Mouse (Mus musculus): ENCODE measurements around the gene She. TPM values are rescaled to one million over a fixed set of nuclear protein-coding genes. Genes with fewer than 3 reads are reported as not detected.

She gene
- polyA plus RNA-seq, 1 experiment from 2014 or later, result 1.4 TPM

GRCm38 (mm10) chr3:89847596-89847995, 16.4 kb downstream of the She start:
- WGBS, result 87% methylated on average over 6 of the region's 6 CpGs
- no peak overlapping the region for H3K27ac ChIP-seq (ENCODE audit: low read length)
- no peaks in the 10 kb centered on the region for H3K4me1 ChIP-seq (ENCODE audit: control insufficient read depth, insufficient read depth, low read length)

GRCm38 (mm10) chr3:89848083-89848482, 16.9 kb downstream of the She start:
- H3K4me2 ChIP-seq (ENCODE audit: low read length), result no peak overlapping the region
- H3K4me1 ChIP-seq (ENCODE audit: control insufficient read depth, insufficient read depth, low read length), result no peaks in the 10 kb centered on the region
- no peaks in the 10 kb centered on the region for H3K9me3 ChIP-seq (replicated peaks; ENCODE audit: control insufficient read depth, low read length, poor library complexity, severe bottlenecking)
- H3K27ac ChIP-seq (ENCODE audit: low read length), result no peak overlapping the region
- H3K9ac ChIP-seq (ENCODE audit: low read depth, low read length), result no peak overlapping the region
- no peak for ATAC-seq
- 91% methylated on average over 6 of the region's 6 CpGs for WGBS
- no peak overlapping the region for H3K4me3 ChIP-seq (ENCODE audit: low read depth, low read length)
- no peaks in the 10 kb centered on the region for H3K27me3 ChIP-seq (ENCODE audit: control insufficient read depth, insufficient read depth, low read depth, low read length)
- H3K36me3 ChIP-seq (ENCODE audit: control insufficient read depth, insufficient read depth, low read length), result no peaks in the 10 kb centered on the region

More at GRCm38 (mm10) chr3:89847596-89847995, 16.4 kb downstream of the She start:
- H3K36me3 ChIP-seq (ENCODE audit: control insufficient read depth, insufficient read depth, low read length), result no peaks in the 10 kb centered on the region
- no peak overlapping the region for H3K9ac ChIP-seq (ENCODE audit: low read depth, low read length)
- no peak overlapping the region for H3K4me2 ChIP-seq (ENCODE audit: low read length)
- H3K27me3 ChIP-seq (ENCODE audit: control insufficient read depth, insufficient read depth, low read depth, low read length), result no peaks in the 10 kb centered on the region
- H3K4me3 ChIP-seq (ENCODE audit: low read depth, low read length), result no peak overlapping the region
- no peak for ATAC-seq
- H3K9me3 ChIP-seq (replicated peaks; ENCODE audit: control insufficient read depth, low read length, poor library complexity, severe bottlenecking), result no peaks in the 10 kb centered on the region

DNA sequence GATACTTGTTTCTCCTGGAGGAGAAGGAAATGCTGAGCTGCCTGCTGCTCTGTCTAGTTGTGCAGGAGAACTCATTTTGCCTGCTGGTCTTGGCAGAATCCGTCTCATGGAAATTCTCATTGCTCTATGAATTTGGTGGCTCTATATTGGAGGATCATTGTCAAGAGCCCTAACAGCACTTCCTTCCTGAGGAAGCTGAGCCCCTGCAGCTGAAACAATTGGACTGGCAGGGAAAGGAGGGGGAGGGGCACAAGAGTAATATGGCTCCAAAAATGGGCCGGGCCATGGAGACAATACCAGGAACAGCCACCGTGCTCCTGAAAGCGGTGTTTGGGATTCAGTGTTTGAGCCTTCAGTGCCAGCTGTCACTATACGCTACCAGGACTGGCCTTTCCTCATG, 22.6 kb downstream of the She start:
- no peaks in the 10 kb centered on the region for H3K4me1 ChIP-seq (ENCODE audit: control insufficient read depth, insufficient read depth, low read length)
- no peak overlapping the region for H3K4me3 ChIP-seq (ENCODE audit: low read depth, low read length)

GRCm38 (mm10) chr3:89857353-89857752, 26.2 kb downstream of the She start:
- H3K4me1 ChIP-seq (ENCODE audit: control insufficient read depth, insufficient read depth, low read length), result peaks cover 3% of the 10 kb centered on the region; the same call in 1 of the 2 replicates
- 88% methylated on average over 3 of the region's 3 CpGs for WGBS
- no peaks in the 10 kb centered on the region for H3K9me3 ChIP-seq (replicated peaks; ENCODE audit: control insufficient read depth, low read length, poor library complexity, severe bottlenecking)
- H3K27ac ChIP-seq (ENCODE audit: low read length), result no peak overlapping the region
- no peak for ATAC-seq
- no peak overlapping the region for H3K9ac ChIP-seq (ENCODE audit: low read depth, low read length)
- H3K4me2 ChIP-seq (ENCODE audit: low read length), result no peak overlapping the region
- no peaks in the 10 kb centered on the region for H3K36me3 ChIP-seq (ENCODE audit: control insufficient read depth, insufficient read depth, low read length)
- no peaks in the 10 kb centered on the region for H3K27me3 ChIP-seq (ENCODE audit: control insufficient read depth, insufficient read depth, low read depth, low read length)
- no peak overlapping the region for H3K4me3 ChIP-seq (ENCODE audit: low read depth, low read length)

More for the DNA sequence above, 22.6 kb downstream of the She start:
- Histone ChIP-seq H3K27ac (ENCODE audit: low read length) (0 out of 2 replicates have a peak overlapping the region, but pooled peaks have one; percentile 7), H3K27me3 (ENCODE audit: control insufficient read depth, insufficient read depth, low read depth, low read length) (no peaks in the 10 kb centered on the region), H3K36me3 (ENCODE audit: control insufficient read depth, insufficient read depth, low read length) (no peaks in the 10 kb centered on the region), H3K9ac (ENCODE audit: low read depth, low read length) (no peak overlapping the region), H3K4me2 (ENCODE audit: low read length) (no peak overlapping the region), H3K9me3 (replicated peaks; ENCODE audit: control insufficient read depth, low read length, poor library complexity, severe bottlenecking) (no peaks in the 10 kb centered on the region)
- no peak for ATAC-seq
- 72% methylated on average over 5 of the region's 5 CpGs for WGBS

GRCm38 (mm10) chr3:89858123-89858522, 27.0 kb downstream of the She start:
- no peak overlapping the region for H3K4me2 ChIP-seq (ENCODE audit: low read length)
- H3K4me1 ChIP-seq (ENCODE audit: control insufficient read depth, insufficient read depth, low read length), result peaks cover 3% of the 10 kb centered on the region; the same call in 1 of the 2 replicates
- H3K9ac ChIP-seq (ENCODE audit: low read depth, low read length), result no peak overlapping the region
- no peak for ATAC-seq
- H3K36me3 ChIP-seq (ENCODE audit: control insufficient read depth, insufficient read depth, low read length), result no peaks in the 10 kb centered on the region
- no peaks in the 10 kb centered on the region for H3K27me3 ChIP-seq (ENCODE audit: control insufficient read depth, insufficient read depth, low read depth, low read length)
- no peaks in the 10 kb centered on the region for H3K9me3 ChIP-seq (replicated peaks; ENCODE audit: control insufficient read depth, low read length, poor library complexity, severe bottlenecking)
- no peak overlapping the region for H3K4me3 ChIP-seq (ENCODE audit: low read depth, low read length)
- H3K27ac ChIP-seq (ENCODE audit: low read length), result no peak overlapping the region
- WGBS, result 16% methylated on average over 4 of the region's 4 CpGs

DNA sequence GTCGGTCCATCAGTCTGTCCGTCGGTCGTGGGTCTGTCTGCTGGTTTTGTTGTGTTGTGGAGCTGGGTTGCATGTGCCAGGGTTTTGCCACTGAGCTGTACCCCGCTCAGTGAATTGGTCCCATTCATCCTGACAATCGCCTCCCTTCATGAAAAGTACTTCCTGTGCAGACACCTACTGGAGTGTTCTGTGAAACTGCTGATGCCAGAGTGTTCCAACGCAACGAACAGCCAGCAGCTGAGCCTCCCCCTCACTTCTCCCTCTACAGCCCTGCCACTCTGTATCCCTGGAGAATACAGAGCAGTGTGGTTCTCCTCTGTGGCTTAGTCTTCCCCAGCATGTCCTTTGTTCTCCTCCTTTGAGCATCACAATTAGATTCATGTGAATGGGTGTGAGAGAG, 27.7 kb downstream of the She start:
- no peak overlapping the region for H3K9ac ChIP-seq (ENCODE audit: low read depth, low read length)
- peak; percentile 45; the same call in 1 of the 2 replicates for ATAC-seq
- 65% methylated on average over 8 of the region's 8 CpGs for WGBS

GRCm38 (mm10) chr3:89859936-89860335, 28.8 kb downstream of the She start:
- no peaks in the 10 kb centered on the region for H3K9me3 ChIP-seq (replicated peaks; ENCODE audit: control insufficient read depth, low read length, poor library complexity, severe bottlenecking)
- no peak overlapping the region for H3K4me3 ChIP-seq (ENCODE audit: low read depth, low read length)
- no peaks in the 10 kb centered on the region for H3K36me3 ChIP-seq (ENCODE audit: control insufficient read depth, insufficient read depth, low read length)
- WGBS, result 76% methylated on average over 3 of the region's 3 CpGs
- peaks cover 3% of the 10 kb centered on the region; the same call in 1 of the 2 replicates for H3K4me1 ChIP-seq (ENCODE audit: control insufficient read depth, insufficient read depth, low read length)
- no peak for ATAC-seq
- no peak overlapping the region for H3K9ac ChIP-seq (ENCODE audit: low read depth, low read length)
- H3K27ac ChIP-seq (ENCODE audit: low read length), result no peak overlapping the region
- no peaks in the 10 kb centered on the region for H3K27me3 ChIP-seq (ENCODE audit: control insufficient read depth, insufficient read depth, low read depth, low read length)
- H3K4me2 ChIP-seq (ENCODE audit: low read length), result no peak overlapping the region

More for the DNA sequence above, 27.7 kb downstream of the She start:
- Histone ChIP-seq H3K27me3 (ENCODE audit: control insufficient read depth, insufficient read depth, low read depth, low read length) (no peaks in the 10 kb centered on the region), H3K9me3 (replicated peaks; ENCODE audit: control insufficient read depth, low read length, poor library complexity, severe bottlenecking) (no peaks in the 10 kb centered on the region), H3K4me2 (ENCODE audit: low read length) (no peak overlapping the region), H3K36me3 (ENCODE audit: control insufficient read depth, insufficient read depth, low read length) (no peaks in the 10 kb centered on the region), H3K4me1 (ENCODE audit: control insufficient read depth, insufficient read depth, low read length) (peaks cover 3% of the 10 kb centered on the region; the same call in 1 of the 2 replicates), H3K4me3 (ENCODE audit: low read depth, low read length) (no peak overlapping the region), H3K27ac (ENCODE audit: low read length) (no peak overlapping the region)

DNA sequence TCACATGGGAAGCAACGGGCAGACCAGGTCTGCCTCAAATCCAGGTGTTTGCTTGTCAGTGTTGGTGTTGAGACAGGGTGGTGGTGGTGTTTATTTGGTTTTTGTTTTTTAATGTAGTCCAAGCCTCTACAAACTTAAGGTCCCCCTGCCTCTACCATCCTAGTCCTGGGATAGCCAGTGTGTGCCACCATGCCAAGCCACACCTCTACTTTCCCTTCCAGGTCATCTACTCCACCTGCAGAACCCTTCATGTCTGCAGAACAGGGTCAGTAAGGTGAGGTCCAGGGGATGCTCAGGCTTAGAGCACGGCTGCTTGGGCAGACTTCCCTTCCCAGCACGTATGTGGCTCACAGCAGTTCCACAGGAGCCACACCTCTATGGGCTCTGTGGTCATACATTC, 29.2 kb downstream of the She start:
- H3K36me3 ChIP-seq (ENCODE audit: control insufficient read depth, insufficient read depth, low read length), result no peaks in the 10 kb centered on the region
- 80% methylated on average over 3 of the region's 3 CpGs for WGBS
- no peaks in the 10 kb centered on the region for H3K9me3 ChIP-seq (replicated peaks; ENCODE audit: control insufficient read depth, low read length, poor library complexity, severe bottlenecking)
- no peak overlapping the region for H3K9ac ChIP-seq (ENCODE audit: low read depth, low read length)
- H3K4me1 ChIP-seq (ENCODE audit: control insufficient read depth, insufficient read depth, low read length), result peaks cover 3% of the 10 kb centered on the region; the same call in 1 of the 2 replicates
- no peak overlapping the region for H3K4me3 ChIP-seq (ENCODE audit: low read depth, low read length)
- H3K27ac ChIP-seq (ENCODE audit: low read length), result no peak overlapping the region
- H3K27me3 ChIP-seq (ENCODE audit: control insufficient read depth, insufficient read depth, low read depth, low read length), result no peaks in the 10 kb centered on the region
- H3K4me2 ChIP-seq (ENCODE audit: low read length), result no peak overlapping the region
- no peak for ATAC-seq

- no peak overlapping the region for H3K4me2 ChIP-seq (ENCODE audit: low read length)
- H3K27ac ChIP-seq (ENCODE audit: low read length), result no peak overlapping the region
- H3K4me1 ChIP-seq (ENCODE audit: control insufficient read depth, insufficient read depth, low read length), result peaks cover 3% of the 10 kb centered on the region; the same call in 1 of the 2 replicates
- H3K27me3 ChIP-seq (ENCODE audit: control insufficient read depth, insufficient read depth, low read depth, low read length), result no peaks in the 10 kb centered on the region
- no peaks in the 10 kb centered on the region for H3K9me3 ChIP-seq (replicated peaks; ENCODE audit: control insufficient read depth, low read length, poor library complexity, severe bottlenecking)
- no peak for ATAC-seq
- WGBS, result 14% methylated on average over 4 of the region's 4 CpGs
- H3K36me3 ChIP-seq (ENCODE audit: control insufficient read depth, insufficient read depth, low read length), result no peaks in the 10 kb centered on the region
- H3K9ac ChIP-seq (ENCODE audit: low read depth, low read length), result peak overlapping the region; percentile 41
- no peak overlapping the region for H3K4me3 ChIP-seq (ENCODE audit: low read depth, low read length)
Observed at GRCm38 (mm10) chr3:89861070-89861469, 29.9 kb downstream of the She start.
